Mouse (Mus musculus): ENCODE data around the gene Gm45753. TPM values are rescaled to one million over a fixed set of nuclear protein-coding genes. Genes with fewer than 3 reads are reported as not detected.
"Not testable (repeated sequence)": the region's sequence is repeated elsewhere in the genome, so short reads cannot be mapped to it uniquely, and the experiment has no call there.

Gm45753 gene
- not detected in 2 replicates for polyA plus RNA-seq (2016; fragmentation: Nextera tagmentation; extraction: Ambion mirVana)

DNA sequence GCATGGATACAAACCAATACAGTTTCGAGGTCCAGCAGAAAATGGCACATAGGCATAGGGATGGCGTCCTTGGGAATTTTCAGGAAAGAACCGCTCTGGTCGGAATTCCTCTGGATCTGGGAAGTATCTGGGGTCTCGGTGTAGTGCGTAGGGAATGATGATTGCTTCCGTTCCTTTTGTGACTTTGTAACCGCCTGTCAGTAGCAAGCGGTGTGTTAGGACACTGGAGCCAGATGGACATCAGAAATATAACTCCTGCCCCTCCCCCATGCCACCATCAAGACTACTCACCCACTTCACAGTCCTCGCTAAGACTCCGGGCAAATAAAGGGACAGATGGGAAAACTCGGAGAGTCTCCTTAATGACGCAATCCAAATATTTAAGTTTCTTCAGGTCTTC is at the start of gene Gm45753:
TSS of gene Gm45753 (minus strand) at position 101 of the 400 bp plus-strand sequence.
- Histone ChIP-seq H3K4me2 (no peak within 1 kb of the TSS), H3K4me1 (replicated peaks) (no peaks in the 10 kb centered on the region), H3K27me3 (no peaks in the 10 kb centered on the region), H3K9me3 (no peaks in the 10 kb centered on the region), H3K36me3 (no peaks in the 10 kb centered on the region), H3K27ac (no peak within 1 kb of the TSS), H3K4me3 (replicated peaks) (no peak within 1 kb of the TSS), H3K9ac (replicated peaks) (no peak within 1 kb of the TSS)
- ATAC-seq (ENCODE audit: insufficient number of reproducible peaks, insufficient read depth, low FRiP score, low TSS enrichment, low read depth) = no peak
- 90% methylated on average over 13 of the region's 13 CpGs for WGBS

DNA sequence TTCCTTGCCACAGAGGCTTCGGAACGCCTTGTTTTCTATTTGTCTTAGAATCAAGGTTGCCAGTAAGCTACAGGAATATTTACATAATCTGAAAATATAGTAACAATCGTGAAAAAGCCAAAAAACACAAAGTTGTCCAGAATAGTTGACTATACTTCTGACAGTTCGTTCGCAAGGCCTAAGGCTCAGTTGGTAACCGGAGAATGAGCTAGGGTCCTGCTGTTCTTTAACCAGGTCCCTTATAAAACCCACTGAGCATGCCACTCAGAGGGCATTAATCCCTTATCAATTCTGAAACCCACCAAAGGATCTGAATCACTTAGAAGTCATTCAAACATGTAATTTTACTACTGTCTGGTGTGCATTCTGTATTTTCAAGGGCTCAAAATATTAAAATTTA is 47.5 kb upstream of the Gm45753 start:
- H3K9ac ChIP-seq (replicated peaks) = no peak overlapping the region
- H3K36me3 ChIP-seq = peaks cover 29% of the 10 kb centered on the region
- H3K9me3 ChIP-seq = no peaks in the 10 kb centered on the region
- H3K4me1 ChIP-seq (replicated peaks) = peaks cover 2% of the 10 kb centered on the region; the same call in 1 of the 2 replicates
- 84% methylated on average over 6 of the region's 6 CpGs for WGBS
- no peaks in the 10 kb centered on the region for H3K27me3 ChIP-seq
- no peak overlapping the region for H3K4me2 ChIP-seq
- no peak overlapping the region for H3K4me3 ChIP-seq (replicated peaks)
- H3K27ac ChIP-seq = no peak overlapping the region
- ATAC-seq (ENCODE audit: insufficient number of reproducible peaks, insufficient read depth, low FRiP score, low TSS enrichment, low read depth) = no peak

DNA sequence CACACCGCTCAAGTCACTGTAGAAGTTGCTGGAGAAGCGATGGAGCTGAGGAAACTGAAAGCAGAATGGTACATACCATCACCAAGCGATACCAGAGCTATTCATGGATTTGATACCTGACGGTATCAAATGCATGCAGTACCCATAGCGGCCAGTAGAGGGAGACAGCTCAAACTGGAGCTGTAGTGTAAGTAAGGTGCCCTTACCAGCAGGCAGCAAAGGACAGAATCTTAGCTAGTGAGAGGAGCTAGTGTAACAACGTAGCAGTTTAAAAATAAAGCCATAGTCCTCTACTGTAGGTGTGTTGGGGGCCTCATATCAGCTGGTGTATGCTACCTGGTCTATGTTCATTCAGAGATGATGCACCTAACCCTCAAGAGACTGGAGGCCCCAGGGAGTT is 36.8 kb upstream of the Gm45753 start:
- 18% methylated on average over 6 of the region's 6 CpGs for WGBS
- no peak overlapping the region for H3K27ac ChIP-seq
- H3K4me1 ChIP-seq (replicated peaks) = no peaks in the 10 kb centered on the region
- no peaks in the 10 kb centered on the region for H3K9me3 ChIP-seq
- no peak for ATAC-seq (ENCODE audit: insufficient number of reproducible peaks, insufficient read depth, low FRiP score, low TSS enrichment, low read depth)
- no peak overlapping the region for H3K9ac ChIP-seq (replicated peaks)
- H3K36me3 ChIP-seq = peaks cover 35% of the 10 kb centered on the region
- H3K27me3 ChIP-seq = no peaks in the 10 kb centered on the region
- no peak overlapping the region for H3K4me3 ChIP-seq (replicated peaks)
- no peak overlapping the region for H3K4me2 ChIP-seq

DNA sequence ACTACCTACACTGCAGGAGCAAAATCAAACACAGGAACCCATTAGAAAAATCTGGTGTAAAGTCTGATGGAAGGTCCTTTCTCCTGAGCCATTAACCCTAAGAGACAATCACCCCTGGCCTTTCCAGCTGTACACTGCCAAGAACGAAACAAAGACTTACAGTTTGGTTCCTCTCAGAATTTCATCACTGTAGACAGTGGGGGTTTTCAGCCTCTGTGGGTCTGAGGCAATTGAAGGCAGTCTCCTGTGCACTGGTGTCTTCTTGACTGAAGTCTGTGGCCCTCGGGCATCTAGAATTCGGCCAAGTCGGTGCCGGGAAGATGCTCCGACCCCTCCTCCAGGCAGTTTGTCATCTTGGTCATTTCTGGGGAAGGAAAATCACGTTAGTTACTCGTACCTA is 36.0 kb upstream of the Gm45753 start:
- H3K4me1 ChIP-seq (replicated peaks) = no peaks in the 10 kb centered on the region
- no peak overlapping the region for H3K4me3 ChIP-seq (replicated peaks)
- WGBS = 94% methylated on average over 8 of the region's 8 CpGs
- peaks cover 38% of the 10 kb centered on the region for H3K36me3 ChIP-seq
- no peak overlapping the region for H3K4me2 ChIP-seq
- no peak overlapping the region for H3K27ac ChIP-seq
- H3K9ac ChIP-seq (replicated peaks) = no peak overlapping the region
- ATAC-seq (ENCODE audit: insufficient number of reproducible peaks, insufficient read depth, low FRiP score, low TSS enrichment, low read depth) = no peak
- H3K9me3 ChIP-seq = no peaks in the 10 kb centered on the region
- H3K27me3 ChIP-seq = no peaks in the 10 kb centered on the region

DNA sequence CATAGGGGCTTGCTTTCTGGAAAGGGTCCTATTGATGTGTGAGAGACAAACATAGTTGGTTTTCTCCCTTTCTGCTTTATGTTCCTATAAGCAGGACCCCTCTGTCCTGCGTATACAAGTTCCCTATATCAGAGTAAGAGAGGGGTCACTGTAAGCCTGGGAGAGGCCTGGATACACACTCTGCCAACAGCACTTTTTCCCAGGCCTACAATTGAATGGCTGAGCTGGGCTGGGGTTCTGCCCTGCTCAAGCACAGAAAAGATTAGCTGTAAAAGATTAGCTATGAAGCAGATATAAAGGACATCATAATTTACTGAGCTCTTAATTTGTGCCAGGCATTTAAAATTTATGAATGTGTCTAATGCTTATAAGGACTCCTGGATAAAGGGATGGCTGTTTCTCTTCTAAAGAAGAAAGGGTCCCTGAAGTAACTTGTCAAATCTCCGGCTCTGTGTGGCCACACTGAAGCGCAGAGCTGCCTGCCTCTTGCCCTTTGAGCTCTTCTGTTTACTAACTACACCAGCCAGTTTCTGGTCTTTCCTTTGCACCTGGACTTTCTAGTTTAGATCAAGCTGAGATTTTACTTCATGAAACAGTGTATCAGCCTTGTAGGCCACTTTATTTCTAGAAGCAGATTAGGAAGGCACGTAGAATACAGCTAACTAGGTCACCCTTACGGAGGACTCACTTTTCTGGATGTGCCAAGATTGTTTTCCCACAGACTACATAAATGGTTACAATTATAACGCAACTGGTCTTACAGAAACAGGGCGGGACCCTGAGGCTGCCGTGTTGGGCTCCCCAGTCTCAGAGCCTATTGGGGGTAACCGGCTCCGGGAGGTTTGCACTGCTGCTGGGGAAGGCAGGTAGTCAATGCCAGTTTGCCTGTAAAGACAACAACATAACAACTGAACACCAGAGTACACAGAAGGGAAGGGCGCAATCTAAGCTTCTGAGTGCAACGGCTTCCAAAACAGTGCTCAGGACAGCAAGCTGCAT is 33.7 kb upstream of the Gm45753 start:
- no peak overlapping the region for H3K9ac ChIP-seq (replicated peaks)
- no peaks in the 10 kb centered on the region for H3K9me3 ChIP-seq
- H3K4me2 ChIP-seq = no peak overlapping the region
- WGBS = 89% methylated on average over 12 of the region's 12 CpGs
- H3K4me1 ChIP-seq (replicated peaks) = no peaks in the 10 kb centered on the region
- ATAC-seq (ENCODE audit: insufficient number of reproducible peaks, insufficient read depth, low FRiP score, low TSS enrichment, low read depth) = no peak
- peaks cover 28% of the 10 kb centered on the region for H3K36me3 ChIP-seq
- no peak overlapping the region for H3K27ac ChIP-seq
- no peak overlapping the region for H3K4me3 ChIP-seq (replicated peaks)
- no peaks in the 10 kb centered on the region for H3K27me3 ChIP-seq

DNA sequence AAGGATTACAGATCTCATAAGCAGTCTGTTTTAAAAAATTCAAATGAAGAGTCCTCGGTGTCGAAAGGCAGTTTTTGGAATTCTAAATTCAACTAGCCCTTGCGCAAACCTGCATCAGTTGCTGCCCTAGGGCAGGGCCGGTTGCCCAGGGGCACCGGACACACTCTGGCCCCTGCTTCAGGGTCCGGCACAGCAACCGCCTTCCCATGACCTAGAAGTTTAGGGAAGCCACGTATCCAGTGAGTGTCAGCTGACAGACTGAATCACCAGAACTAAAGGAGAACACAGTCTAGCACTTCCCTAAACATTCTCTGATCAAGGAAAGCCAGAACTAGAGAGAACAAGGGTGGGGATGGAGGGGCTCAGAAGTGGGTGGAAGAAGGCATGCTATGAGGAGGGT is 25.2 kb upstream of the Gm45753 start:
- ATAC-seq (ENCODE audit: insufficient number of reproducible peaks, insufficient read depth, low FRiP score, low TSS enrichment, low read depth) = no peak
- Histone ChIP-seq H3K4me2 (peak overlapping the region; percentile 83), H3K27me3 (no peaks in the 10 kb centered on the region), H3K27ac (no peak overlapping the region), H3K4me1 (replicated peaks) (0 out of 2 replicates have a peak, but pooled peaks cover 2% of the 10 kb centered on the region), H3K9ac (replicated peaks) (peak overlapping the region; percentile 67), H3K9me3 (no peaks in the 10 kb centered on the region), H3K36me3 (no peaks in the 10 kb centered on the region), H3K4me3 (replicated peaks) (peak overlapping the region; percentile 60)
- 2% methylated on average over 8 of the region's 8 CpGs for WGBS

DNA sequence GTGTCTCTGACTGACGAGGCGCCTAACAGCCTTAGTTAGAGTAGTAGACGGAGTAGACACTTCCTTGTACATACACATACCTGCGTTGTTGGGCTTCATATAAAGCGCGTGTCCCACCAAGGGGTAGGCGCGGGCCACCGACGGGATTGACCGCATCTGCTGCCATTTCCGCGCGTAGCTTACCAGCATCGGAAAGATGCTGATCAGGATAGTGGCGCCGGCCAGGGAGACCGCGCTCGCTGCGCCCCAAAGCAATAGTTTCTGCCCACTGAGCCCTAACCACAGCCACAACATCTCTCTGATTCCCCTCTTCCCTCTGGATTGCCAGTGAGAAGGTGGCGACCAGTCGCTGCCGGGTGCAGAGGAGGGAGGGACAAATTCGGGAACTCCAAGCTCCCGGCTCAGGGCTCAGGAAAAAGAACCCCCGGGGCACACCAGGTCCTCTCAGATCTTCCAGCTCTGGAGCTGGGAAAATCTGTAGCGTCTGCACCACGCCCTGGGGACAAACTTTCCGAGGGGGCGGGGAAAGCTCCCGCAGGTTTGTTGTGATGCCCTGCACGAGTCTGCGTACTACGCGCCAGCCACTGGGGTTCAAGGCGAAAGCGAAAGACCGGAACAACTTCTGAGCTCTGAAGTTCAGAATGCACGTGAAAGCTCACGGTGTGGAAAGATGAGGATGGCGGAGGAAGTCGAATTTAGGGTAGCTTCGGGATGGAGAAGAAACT is 24.6 kb upstream of the Gm45753 start, which contains the start of gene Cyp4v3:
TSS of gene Cyp4v3 (minus strand) at position 532 of the 725 bp plus-strand sequence.
- Histone ChIP-seq H3K9ac (replicated peaks) (peak within 1 kb of the TSS; percentile 67), H3K4me3 (replicated peaks) (peak within 1 kb of the TSS; percentile 60), H3K4me1 (replicated peaks) (0 out of 2 replicates have a peak, but pooled peaks cover 2% of the 10 kb centered on the region), H3K27ac (no peak within 1 kb of the TSS), H3K4me2 (peak within 1 kb of the TSS; percentile 83), H3K36me3 (no peaks in the 10 kb centered on the region), H3K27me3 (no peaks in the 10 kb centered on the region), H3K9me3 (no peaks in the 10 kb centered on the region)
- WGBS = under 1% methylated on average over 43 of the region's 44 CpGs
- ATAC-seq (ENCODE audit: insufficient number of reproducible peaks, insufficient read depth, low FRiP score, low TSS enrichment, low read depth) = peak; percentile 43; the same call in 1 of the 2 replicates

DNA sequence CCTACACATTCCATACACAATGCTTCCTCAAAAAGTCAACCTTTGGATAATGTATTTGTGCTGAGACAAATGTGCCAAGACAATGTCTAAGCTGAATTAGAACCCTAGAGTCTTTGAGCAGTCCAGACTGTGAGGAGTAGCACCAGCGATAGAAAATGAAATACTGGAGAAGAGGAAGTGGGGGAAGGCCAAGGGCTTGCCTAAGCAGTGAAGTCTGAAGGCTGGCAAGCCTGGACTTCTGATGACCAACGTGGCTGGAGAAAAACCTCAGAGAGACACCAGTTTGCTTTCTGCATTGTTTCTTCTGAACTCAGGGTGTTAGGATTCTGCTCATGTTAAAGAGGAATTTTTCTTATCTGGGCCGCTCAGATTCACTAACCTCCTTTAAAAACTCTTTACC is 22.6 kb upstream of the Gm45753 start:
- H3K27ac ChIP-seq = no peak overlapping the region
- no peaks in the 10 kb centered on the region for H3K9me3 ChIP-seq
- H3K4me1 ChIP-seq (replicated peaks) = 0 out of 2 replicates have a peak, but pooled peaks cover 2% of the 10 kb centered on the region
- no peak for ATAC-seq (ENCODE audit: insufficient number of reproducible peaks, insufficient read depth, low FRiP score, low TSS enrichment, low read depth)
- no peak overlapping the region for H3K4me3 ChIP-seq (replicated peaks)
- no peak overlapping the region for H3K9ac ChIP-seq (replicated peaks)
- H3K36me3 ChIP-seq = no peaks in the 10 kb centered on the region
- 78% methylated on average over 3 of the region's 3 CpGs for WGBS
- H3K27me3 ChIP-seq = no peaks in the 10 kb centered on the region
- no peak overlapping the region for H3K4me2 ChIP-seq

DNA sequence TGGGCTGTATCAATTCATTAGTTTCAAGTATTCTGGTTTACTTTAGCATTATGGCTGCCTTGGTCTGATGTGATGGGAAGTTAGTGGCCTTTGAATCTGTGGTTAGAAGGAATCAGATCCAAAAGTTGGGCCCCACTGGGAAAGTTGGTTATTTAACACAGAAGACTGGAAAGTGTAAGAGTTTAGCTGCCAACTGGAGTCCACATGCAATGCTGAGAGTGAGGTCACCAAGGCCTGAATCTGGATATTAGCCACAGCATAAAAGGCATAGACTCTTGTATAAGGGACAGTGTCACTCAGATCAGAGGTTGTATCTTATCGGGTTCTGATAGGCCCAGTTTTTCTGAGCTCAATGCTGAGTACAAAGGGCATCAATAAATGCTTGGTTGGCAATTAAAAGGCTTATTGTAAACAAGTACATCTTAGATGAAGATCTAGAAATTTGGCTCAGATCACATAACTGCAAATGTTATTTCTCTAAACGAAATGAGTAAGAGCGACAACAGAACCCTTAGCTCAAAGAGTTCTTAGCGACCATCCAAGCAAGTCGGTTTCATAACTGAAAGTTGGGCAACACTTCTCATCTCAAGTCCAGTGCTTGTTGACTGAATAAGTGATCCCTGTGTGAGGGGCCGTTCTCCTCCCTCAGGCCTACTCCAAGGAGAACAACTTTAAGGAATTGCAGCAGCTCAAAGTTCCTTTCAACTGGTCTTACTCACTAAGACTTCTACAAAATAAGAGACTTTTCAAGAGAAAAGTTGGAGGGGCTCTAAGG is 21.1 kb upstream of the Gm45753 start:
- 0 out of 2 replicates have a peak, but pooled peaks cover 2% of the 10 kb centered on the region for H3K4me1 ChIP-seq (replicated peaks)
- no peak overlapping the region for H3K4me2 ChIP-seq
- no peak for ATAC-seq (ENCODE audit: insufficient number of reproducible peaks, insufficient read depth, low FRiP score, low TSS enrichment, low read depth)
- H3K9me3 ChIP-seq = no peaks in the 10 kb centered on the region
- no peak overlapping the region for H3K9ac ChIP-seq (replicated peaks)
- H3K27me3 ChIP-seq = no peaks in the 10 kb centered on the region
- H3K36me3 ChIP-seq = no peaks in the 10 kb centered on the region
- no peak overlapping the region for H3K4me3 ChIP-seq (replicated peaks)
- WGBS = 91% methylated on average over 6 of the region's 6 CpGs
- H3K27ac ChIP-seq = no peak overlapping the region

DNA sequence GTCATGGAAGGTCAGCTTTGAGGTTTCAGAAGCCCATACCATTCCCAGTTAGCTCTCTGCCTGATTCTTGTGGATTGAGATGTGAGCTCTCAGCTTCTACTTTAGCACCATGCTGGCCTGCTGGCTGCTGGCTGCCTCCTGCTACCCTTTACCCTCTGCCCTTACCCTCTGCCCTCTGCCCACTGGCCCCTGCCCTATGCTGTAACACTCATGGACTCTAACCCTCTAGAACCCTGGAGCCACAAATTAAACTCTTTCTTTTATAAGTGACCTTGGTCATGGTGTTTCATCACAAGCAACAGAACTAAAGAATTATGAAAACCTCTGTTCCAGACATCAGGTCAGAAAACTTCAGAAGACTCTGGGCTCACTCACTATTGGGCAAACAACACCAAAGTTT is 18.8 kb upstream of the Gm45753 start:
- not testable (repeated sequence) for H3K9ac ChIP-seq (replicated peaks); H3K27ac ChIP-seq; ATAC-seq (ENCODE audit: insufficient number of reproducible peaks, insufficient read depth, low FRiP score, low TSS enrichment, low read depth); H3K27me3 ChIP-seq; H3K4me2 ChIP-seq; H3K36me3 ChIP-seq; H3K4me3 ChIP-seq (replicated peaks); H3K4me1 ChIP-seq (replicated peaks); H3K9me3 ChIP-seq
